ENCODE assay signal across 21 mouse cellular contexts in genomic region chr5:147031281-147031680, GRCm38 (mm10). TPM values are rescaled to one million over a fixed set of nuclear protein-coding genes. Genes with fewer than 3 reads are reported as not detected.
DNase-seq lines count a peak whose midpoint lies in the region; ATAC-seq and TF ChIP-seq lines count a peak whose summit lies in the region.
"Had no signal": no experiment of that assay in that cellular context is flagged by ENCODE, and none has a peak within 500 bp of the region (broad histone marks: within the 10 kb centered on the region; RNA-seq: fewer than 3 reads in every experiment).

No protein-coding gene starts in this region.

- no peak for ATAC-seq in heart, embryonic 12.5 days (ENCODE audit: insufficient number of reproducible peaks, low FRiP score)
- no peak for ATAC-seq in lung, embryonic 15.5 days (ENCODE audit: borderline replicate concordance, extremely low read depth, low FRiP score, low TSS enrichment)
- no peak for ATAC-seq in activated CD4-positive, CD25-positive, alpha-beta regulatory T cell, adult 4 months
- ATAC-seq: CD4-positive, CD25-positive, alpha-beta regulatory T cell, adult 4 months; forebrain, embryonic 14.5 days; inflammation-experienced regulatory T-cells, adult 6 months; liver, postnatal 0 days had no signal

- no peaks in the 10 kb centered on the region for H3K27me3 ChIP-seq in heart, embryonic 12.5 days (replicated peaks)
- H3K27me3 ChIP-seq in lung, embryonic 15.5 days = no peaks in the 10 kb centered on the region
- no peaks in the 10 kb centered on the region for H3K27me3 ChIP-seq in small intestine, adult 2 months (ENCODE audit: control insufficient read depth, insufficient read depth, low read length)
- H3K27me3 ChIP-seq: embryonic facial prominence, embryonic 15.5 days; hindbrain, embryonic 13.5 days had no signal

- intact Hi-C loops in heart, postnatal 25 days (cut with DNase I) = no loop called here

- TF ChIP-seq CTCF in small intestine, adult 2 months (IDR thresholded peaks at IDR 0.05; ENCODE audit: extremely low read depth, insufficient read length, insufficient replicate concordance, low read depth, low read length) = no peak

- no peak for TF ChIP-seq POLR2A in small intestine, adult 2 months (IDR thresholded peaks at IDR 0.05; ENCODE audit: low read depth, low read length)

- H3K27ac ChIP-seq in heart, embryonic 12.5 days (ENCODE audit: poor library complexity, severe bottlenecking) = no peak overlapping the region
- H3K27ac ChIP-seq in lung, embryonic 15.5 days = peak overlapping the region; percentile 39
- peak overlapping the region; percentile 50 for H3K27ac ChIP-seq in small intestine, adult 2 months (ENCODE audit: insufficient read depth, low read depth, low read length)
- H3K27ac ChIP-seq: embryonic facial prominence, embryonic 15.5 days; hindbrain, embryonic 13.5 days had no signal

- no peak overlapping the region for H3K9ac ChIP-seq in heart, embryonic 12.5 days
- H3K9ac ChIP-seq in lung, embryonic 15.5 days = no peak overlapping the region
- H3K9ac ChIP-seq: embryonic facial prominence, embryonic 15.5 days; hindbrain, embryonic 13.5 days; liver, postnatal 0 days had no signal

- H3K4me2 ChIP-seq in heart, embryonic 12.5 days = no peak overlapping the region
- H3K4me2 ChIP-seq in lung, embryonic 15.5 days = no peak overlapping the region
- H3K4me2 ChIP-seq: embryonic facial prominence, embryonic 15.5 days; hindbrain, embryonic 13.5 days; midbrain, embryonic 11.5 days had no signal

- H3K9me3 ChIP-seq in heart, embryonic 12.5 days (replicated peaks) = no peaks in the 10 kb centered on the region
- H3K9me3 ChIP-seq in lung, embryonic 15.5 days = no peaks in the 10 kb centered on the region
- H3K9me3 ChIP-seq: embryonic facial prominence, embryonic 15.5 days; hindbrain, embryonic 13.5 days had no signal

- WGBS in heart, embryonic 12.5 days = 90% methylated on average over 14 of the region's 14 CpGs
- WGBS in lung, embryonic 15.5 days = 75% methylated on average over 14 of the region's 14 CpGs
- WGBS in small intestine, adult 2 months = 79% methylated on average over 14 of the region's 14 CpGs

- DNase-seq in cerebellum, adult 9-11 months = peak; percentile 50
- DNase-seq in cerebellum, postnatal 4 days (ENCODE audit: low spot score in 2 of 2) = no peak
- DNase-seq in heart, postnatal 25 days (ENCODE audit: low spot score) = peak; percentile 18
- no peak for DNase-seq in lung, postnatal 25 days (ENCODE audit: low spot score)
- DNase-seq: adrenal gland, postnatal 25 days; cerebellum, adult 11 months; cerebellum, postnatal 36 days; gastrocnemius, postnatal 10 days; kidney, adult 9 months; left cerebral cortex, postnatal 4 days; liver, postnatal 0 days had no signal

- peaks cover 4% of the 10 kb centered on the region for H3K4me1 ChIP-seq in heart, embryonic 12.5 days (replicated peaks)
- peaks cover 16% of the 10 kb centered on the region for H3K4me1 ChIP-seq in lung, embryonic 15.5 days
- H3K4me1 ChIP-seq in small intestine, adult 2 months (ENCODE audit: control insufficient read depth, insufficient read depth, insufficient read length, low read length) = no peaks in the 10 kb centered on the region
- H3K4me1 ChIP-seq: hindbrain, embryonic 13.5 days had no signal

- H3K36me3 ChIP-seq in heart, embryonic 12.5 days = peaks cover 68% of the 10 kb centered on the region
- H3K36me3 ChIP-seq in lung, embryonic 15.5 days = peaks cover 48% of the 10 kb centered on the region
- peaks cover 57% of the 10 kb centered on the region for H3K36me3 ChIP-seq in small intestine, adult 2 months (ENCODE audit: control insufficient read depth, insufficient read depth, low read length)

- no peak overlapping the region for H3K4me3 ChIP-seq in heart, embryonic 12.5 days
- no peak overlapping the region for H3K4me3 ChIP-seq in lung, embryonic 15.5 days
- no peak overlapping the region for H3K4me3 ChIP-seq in small intestine, adult 2 months (ENCODE audit: low read depth, low read length)
- H3K4me3 ChIP-seq: embryonic facial prominence, embryonic 15.5 days; hindbrain, embryonic 13.5 days had no signal

RNA-seq across cellular contexts. Expression of gene Lnx2, which starts 45.1 kb away (rescaled TPM):
- 10 to 100 TPM; 10.1 to 10.7 TPM for total RNA-seq in heart, postnatal 25 days (2021)
- 14.0 and 14.3 TPM in 2 replicates for polyA plus RNA-seq in heart, embryonic 12.5 days (2016; fragmentation: Nextera tagmentation; extraction: Ambion mirVana)
- polyA plus RNA-seq in lung, embryonic 15.5 days (2015; fragmentation: Nextera tagmentation; extraction: Ambion mirVana) = 15.8 and 17.2 TPM in 2 replicates
- 24.6 and 44.9 TPM in 2 replicates for polyA plus RNA-seq in small intestine, adult 2 months (2012; rRNA removed)
- polyA plus RNA-seq in activated CD4-positive, CD25-positive, alpha-beta regulatory T cell, adult 4 months (2017; shearing (Covaris generic)) = 10 to 100 TPM; 19.3 to 24.8 TPM

RNA-seq across cellular contexts. Expression of gene Polr1d, which starts 45.6 kb away (rescaled TPM):
- total RNA-seq in heart, postnatal 25 days (2021) = 10 to 100 TPM; 73.2 to 73.8 TPM
- polyA plus RNA-seq in heart, embryonic 12.5 days (2016; fragmentation: Nextera tagmentation; extraction: Ambion mirVana) = 91.3 and 94.0 TPM in 2 replicates
- polyA plus RNA-seq in lung, embryonic 15.5 days (2015; fragmentation: Nextera tagmentation; extraction: Ambion mirVana) = 115 and 121 TPM in 2 replicates
- 17.2 and 33.0 TPM in 2 replicates for polyA plus RNA-seq in small intestine, adult 2 months (2012; rRNA removed)
- 100 to 1,000 TPM; 179 to 194 TPM for polyA plus RNA-seq in activated CD4-positive, CD25-positive, alpha-beta regulatory T cell, adult 4 months (2017; shearing (Covaris generic))

Comparison
In these comparisons a context has a peak if more than half of its experiments do, and no peak if none do; other contexts are left out.
1. DNase-seq: peak in cerebellum, adult 9-11 months (single experiment) and heart, postnatal 25 days (single experiment); none in cerebellum, postnatal 4 days (0 of 2) and lung, postnatal 25 days (single experiment).